Mouse (Mus musculus) liver, postnatal 0 days (tissue): ENCODE measurements around the gene Gm21830.

Experiments
- CTCF ChIP-seq: sonication (generic); IDR thresholded peaks from 2 replicates; pipeline ENCODE4 v1.5.1; 2016; ENCODE audit warnings: antibody characterized with exemption, low read depth
- EP300 ChIP-seq: IDR thresholded peaks from 2 replicates; pipeline ENCODE4 v1.6.1; 2016; ENCODE audit warnings: antibody characterized with exemption, low read depth, mild to moderate bottlenecking

DNA sequence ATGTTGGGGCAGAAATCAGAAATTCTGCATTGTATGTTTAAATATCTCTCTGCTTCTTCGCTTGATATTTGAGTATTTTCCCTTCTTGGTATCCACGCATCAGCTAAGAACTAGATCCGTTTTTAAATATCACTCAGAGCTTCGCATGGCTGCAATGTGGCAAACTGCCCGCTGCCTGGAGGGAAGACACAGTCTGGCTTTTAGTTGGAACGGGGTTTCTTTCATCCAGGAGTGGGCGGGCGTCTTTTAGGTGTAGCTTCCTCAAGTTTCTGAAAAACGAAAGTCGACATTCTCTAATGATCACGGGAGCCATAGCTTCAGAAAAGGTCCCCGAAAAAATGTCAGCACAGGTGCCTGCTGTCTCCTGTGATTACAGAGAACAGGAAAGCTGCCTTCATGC, 33.7 kb downstream of the Gm21830 start:
- no peak for TF ChIP-seq CTCF
- no peak for TF ChIP-seq EP300
